Mouse (Mus musculus): ENCODE measurements around the gene Lmtk3. TPM values are rescaled to one million over a fixed set of nuclear protein-coding genes. Genes with fewer than 3 reads are reported as not detected.

The Lmtk3 gene
- polyA plus RNA-seq, 2 experiments: 1.8 to 46.2 TPM

GRCm38 (mm10) chr7:45742338-45742737 lies 41.2 kb upstream of the Lmtk3 start:
- Histone ChIP-seq H3K36me3 (ENCODE audit: control insufficient read depth, insufficient read depth, low read length) (no peaks in the 10 kb centered on the region), H3K27ac (replicated peaks; ENCODE audit: low read depth, low read length) (no peak overlapping the region), H3K9me3 (ENCODE audit: control insufficient read depth, low read length) (no peaks in the 10 kb centered on the region; the same call in 1 of the 2 replicates), H3K4me1 (ENCODE audit: control insufficient read depth, insufficient read depth, low read length) (no peaks in the 10 kb centered on the region), H3K4me2 (replicated peaks; ENCODE audit: low read depth, low read length, severe bottlenecking) (peak overlapping the region; percentile 48), H3K4me3 (replicated peaks; ENCODE audit: low read length) (peak overlapping the region; percentile 32), H3K9ac (ENCODE audit: low read depth, low read length, severe bottlenecking) (peak overlapping the region; percentile 13; the same call in 1 of the 2 replicates), H3K27me3 (ENCODE audit: control insufficient read depth, insufficient read depth, low read length) (no peaks in the 10 kb centered on the region)
- no peak for ATAC-seq (ENCODE audit: low FRiP score, low read depth)
- WGBS: 37% methylated on average over 19 of the region's 19 CpGs
- no peak for TF ChIP-seq POLR2A (IDR thresholded peaks at IDR 0.05; ENCODE audit: borderline replicate concordance, extremely low read depth, insufficient read depth, insufficient read length)
- no peak for DNase-seq (ENCODE audit: low spot score)

GRCm38 (mm10) chr7:45744387-45744786 lies 39.2 kb upstream of the Lmtk3 start:
- H3K4me2 ChIP-seq (replicated peaks; ENCODE audit: low read depth, low read length, severe bottlenecking): no peak overlapping the region
- no peaks in the 10 kb centered on the region for H3K4me1 ChIP-seq (ENCODE audit: control insufficient read depth, insufficient read depth, low read length)
- TF ChIP-seq POLR2A (IDR thresholded peaks at IDR 0.05; ENCODE audit: borderline replicate concordance, extremely low read depth, insufficient read depth, insufficient read length): no peak
- H3K27ac ChIP-seq (replicated peaks; ENCODE audit: low read depth, low read length): no peak overlapping the region
- H3K27me3 ChIP-seq (ENCODE audit: control insufficient read depth, insufficient read depth, low read length): no peaks in the 10 kb centered on the region
- 18% methylated on average over 2 of the region's 2 CpGs for whole genome bisulfite sequencing
- no peaks in the 10 kb centered on the region for H3K36me3 ChIP-seq (ENCODE audit: control insufficient read depth, insufficient read depth, low read length)
- peak; percentile 41; the same call in 1 of the 2 replicates for ATAC-seq (ENCODE audit: low FRiP score, low read depth)
- no peak overlapping the region for H3K9ac ChIP-seq (ENCODE audit: low read depth, low read length, severe bottlenecking)
- peak; percentile 52 for DNase-seq (ENCODE audit: low spot score)
- no peak overlapping the region for H3K4me3 ChIP-seq (replicated peaks; ENCODE audit: low read length)
- H3K9me3 ChIP-seq (ENCODE audit: control insufficient read depth, low read length): no peaks in the 10 kb centered on the region; the same call in 1 of the 2 replicates

GRCm38 (mm10) chr7:45746518-45746917 lies 37.0 kb upstream of the Lmtk3 start:
- ATAC-seq (ENCODE audit: low FRiP score, low read depth) (no peak), DNase-seq (ENCODE audit: low spot score) (no peak)
- no peaks in the 10 kb centered on the region for H3K4me1 ChIP-seq (ENCODE audit: control insufficient read depth, insufficient read depth, low read length)
- TF ChIP-seq POLR2A (IDR thresholded peaks at IDR 0.05; ENCODE audit: borderline replicate concordance, extremely low read depth, insufficient read depth, insufficient read length): no peak
- H3K9me3 ChIP-seq (ENCODE audit: control insufficient read depth, low read length): no peaks in the 10 kb centered on the region; the same call in 1 of the 2 replicates
- no peaks in the 10 kb centered on the region for H3K36me3 ChIP-seq (ENCODE audit: control insufficient read depth, insufficient read depth, low read length)
- H3K27me3 ChIP-seq (ENCODE audit: control insufficient read depth, insufficient read depth, low read length): no peaks in the 10 kb centered on the region
- no peak overlapping the region for H3K9ac ChIP-seq (ENCODE audit: low read depth, low read length, severe bottlenecking)
- no peak overlapping the region for H3K4me2 ChIP-seq (replicated peaks; ENCODE audit: low read depth, low read length, severe bottlenecking)
- no peak overlapping the region for H3K4me3 ChIP-seq (replicated peaks; ENCODE audit: low read length)
- WGBS: 63% methylated on average over 6 of the region's 6 CpGs
- H3K27ac ChIP-seq (replicated peaks; ENCODE audit: low read depth, low read length): no peak overlapping the region

GRCm38 (mm10) chr7:45747450-45747849 lies 36.1 kb upstream of the Lmtk3 start:
- no peak overlapping the region for H3K9ac ChIP-seq (ENCODE audit: low read depth, low read length, severe bottlenecking)
- ATAC-seq (ENCODE audit: low FRiP score, low read depth): no peak
- no peaks in the 10 kb centered on the region; the same call in 1 of the 2 replicates for H3K9me3 ChIP-seq (ENCODE audit: control insufficient read depth, low read length)
- TF ChIP-seq POLR2A (IDR thresholded peaks at IDR 0.05; ENCODE audit: borderline replicate concordance, extremely low read depth, insufficient read depth, insufficient read length): no peak
- no peak overlapping the region for H3K4me2 ChIP-seq (replicated peaks; ENCODE audit: low read depth, low read length, severe bottlenecking)
- no peak overlapping the region for H3K4me3 ChIP-seq (replicated peaks; ENCODE audit: low read length)
- H3K27ac ChIP-seq (replicated peaks; ENCODE audit: low read depth, low read length): no peak overlapping the region
- no peaks in the 10 kb centered on the region for H3K27me3 ChIP-seq (ENCODE audit: control insufficient read depth, insufficient read depth, low read length)
- DNase-seq (ENCODE audit: low spot score): no peak
- H3K4me1 ChIP-seq (ENCODE audit: control insufficient read depth, insufficient read depth, low read length): no peaks in the 10 kb centered on the region
- no peaks in the 10 kb centered on the region for H3K36me3 ChIP-seq (ENCODE audit: control insufficient read depth, insufficient read depth, low read length)
- 86% methylated on average over 5 of the region's 5 CpGs for WGBS

- H3K36me3 ChIP-seq (ENCODE audit: control insufficient read depth, insufficient read depth, low read length): no peaks in the 10 kb centered on the region
- no peaks in the 10 kb centered on the region for H3K4me1 ChIP-seq (ENCODE audit: control insufficient read depth, insufficient read depth, low read length)
- no peak overlapping the region for H3K27ac ChIP-seq (replicated peaks; ENCODE audit: low read depth, low read length)
- TF ChIP-seq POLR2A (IDR thresholded peaks at IDR 0.05; ENCODE audit: borderline replicate concordance, extremely low read depth, insufficient read depth, insufficient read length): no peak
- 83% methylated on average over 7 of the region's 7 CpGs for WGBS
- ATAC-seq (ENCODE audit: low FRiP score, low read depth) (no peak), DNase-seq (ENCODE audit: low spot score) (no peak)
- H3K4me2 ChIP-seq (replicated peaks; ENCODE audit: low read depth, low read length, severe bottlenecking): no peak overlapping the region
- H3K4me3 ChIP-seq (replicated peaks; ENCODE audit: low read length): no peak overlapping the region
- H3K9ac ChIP-seq (ENCODE audit: low read depth, low read length, severe bottlenecking): no peak overlapping the region
- no peaks in the 10 kb centered on the region; the same call in 1 of the 2 replicates for H3K9me3 ChIP-seq (ENCODE audit: control insufficient read depth, low read length)
- no peaks in the 10 kb centered on the region for H3K27me3 ChIP-seq (ENCODE audit: control insufficient read depth, insufficient read depth, low read length)
Measured at GRCm38 (mm10) chr7:45748110-45748509, 35.4 kb upstream of the Lmtk3 start.

GRCm38 (mm10) chr7:45749401-45749800 lies 34.1 kb upstream of the Lmtk3 start:
- no peaks in the 10 kb centered on the region for H3K36me3 ChIP-seq (ENCODE audit: control insufficient read depth, insufficient read depth, low read length)
- WGBS: 41% methylated on average over 9 of the region's 10 CpGs
- no peaks in the 10 kb centered on the region for H3K27me3 ChIP-seq (ENCODE audit: control insufficient read depth, insufficient read depth, low read length)
- H3K4me2 ChIP-seq (replicated peaks; ENCODE audit: low read depth, low read length, severe bottlenecking): no peak overlapping the region
- DNase-seq (ENCODE audit: low spot score) (no peak), ATAC-seq (ENCODE audit: low FRiP score, low read depth) (no peak)
- no peaks in the 10 kb centered on the region for H3K4me1 ChIP-seq (ENCODE audit: control insufficient read depth, insufficient read depth, low read length)
- H3K9me3 ChIP-seq (ENCODE audit: control insufficient read depth, low read length): no peaks in the 10 kb centered on the region; the same call in 1 of the 2 replicates
- TF ChIP-seq POLR2A (IDR thresholded peaks at IDR 0.05; ENCODE audit: borderline replicate concordance, extremely low read depth, insufficient read depth, insufficient read length): no peak
- H3K27ac ChIP-seq (replicated peaks; ENCODE audit: low read depth, low read length): no peak overlapping the region
- H3K9ac ChIP-seq (ENCODE audit: low read depth, low read length, severe bottlenecking): no peak overlapping the region
- no peak overlapping the region for H3K4me3 ChIP-seq (replicated peaks; ENCODE audit: low read length)
